Mouse (Mus musculus) forebrain, embryonic 11.5 days (tissue): Measurements from ENCODE around the gene Dcaf8. TPM values are rescaled to one million over a fixed set of nuclear protein-coding genes. Genes with fewer than 3 reads are reported as not detected.
"Not testable (repeated sequence)": the region's sequence is repeated elsewhere in the genome, so short reads cannot be mapped to it uniquely, and the experiment has no call there.

Experiments used
- ATAC-seq: fragments of 200-750 bp; cut with Nextera tagmentation; replicated peaks from 2 replicates; pipeline ENCODE4 v1.8.0; 2017; ENCODE audit warnings: moderate TSS enrichment; ENCODE audit not compliant: low FRiP score
- DNase-seq: peaks from one replicate; pipeline ENCODE4 v3.0.0-alpha.2; 2017; ENCODE audit warnings: low spot score
- H3K27ac ChIP-seq: fragments of 300-500 bp; sonication (generic); 2 replicates; pipeline ENCODE4 v1.5.1; 2014; ENCODE audit warnings: low read depth, low read length
- H3K27me3 ChIP-seq: fragments of 300-500 bp; sonication (generic); 2 replicates; pipeline ENCODE4 v1.6.1; 2014; ENCODE audit warnings: mild to moderate bottlenecking, low read length, mixed read lengths; ENCODE audit not compliant: control insufficient read depth, insufficient read depth
- H3K36me3 ChIP-seq: fragments of 300-500 bp; sonication (generic); 2 replicates; pipeline ENCODE4 v1.6.1; 2014; ENCODE audit warnings: mild to moderate bottlenecking, low read length, moderate library complexity, mixed read lengths; ENCODE audit not compliant: control insufficient read depth, insufficient read depth
- H3K4me1 ChIP-seq: fragments of 300-500 bp; sonication (generic); replicated peaks from 2 replicates; pipeline ENCODE4 v1.6.1; 2014; ENCODE audit warnings: low read length, mixed read lengths; ENCODE audit not compliant: control insufficient read depth, insufficient read depth
- H3K4me2 ChIP-seq: fragments of 300-500 bp; sonication (generic); 2 replicates; pipeline ENCODE4 v1.6.1; 2014; ENCODE audit warnings: low read depth, mild to moderate bottlenecking, low read length, moderate library complexity, mixed read lengths; ENCODE audit not compliant: severe bottlenecking
- H3K4me3 ChIP-seq: fragments of 300-500 bp; sonication (generic); 2 replicates; pipeline ENCODE4 v1.5.1; 2014; ENCODE audit warnings: low read depth, low read length
- H3K9ac ChIP-seq: fragments of 300-500 bp; sonication (generic); 2 replicates; pipeline ENCODE4 v1.6.1; 2014; ENCODE audit warnings: low read length
- H3K9me3 ChIP-seq: fragments of 300-500 bp; sonication (generic); 2 replicates; pipeline ENCODE4 v1.6.1; 2016; ENCODE audit warnings: low read length, mixed read lengths; ENCODE audit not compliant: control insufficient read depth
- WGBS: fragments of 180-500 bp; shearing (Covaris S2); extraction: QIAGEN DNeasy Blood & Tissue Kit; methylation state at CpG from one replicate; pipeline ENCODE4 v1.1.7; 2014; 5-methylcytosine and 5-hydroxymethylcytosine counted together
- polyA plus RNA-seq: library from polyadenylated mRNA; unstranded; fragments of >200 nt; fragmentation: Nextera tagmentation; extraction: Ambion mirVana; gene quantifications from 2 replicates; pipeline ENCODE4 v1.2.1, GENCODE M21; 2014

The Dcaf8 gene
- polyA plus RNA-seq, 1 experiment from 2014 or later, result 116 TPM

DNA sequence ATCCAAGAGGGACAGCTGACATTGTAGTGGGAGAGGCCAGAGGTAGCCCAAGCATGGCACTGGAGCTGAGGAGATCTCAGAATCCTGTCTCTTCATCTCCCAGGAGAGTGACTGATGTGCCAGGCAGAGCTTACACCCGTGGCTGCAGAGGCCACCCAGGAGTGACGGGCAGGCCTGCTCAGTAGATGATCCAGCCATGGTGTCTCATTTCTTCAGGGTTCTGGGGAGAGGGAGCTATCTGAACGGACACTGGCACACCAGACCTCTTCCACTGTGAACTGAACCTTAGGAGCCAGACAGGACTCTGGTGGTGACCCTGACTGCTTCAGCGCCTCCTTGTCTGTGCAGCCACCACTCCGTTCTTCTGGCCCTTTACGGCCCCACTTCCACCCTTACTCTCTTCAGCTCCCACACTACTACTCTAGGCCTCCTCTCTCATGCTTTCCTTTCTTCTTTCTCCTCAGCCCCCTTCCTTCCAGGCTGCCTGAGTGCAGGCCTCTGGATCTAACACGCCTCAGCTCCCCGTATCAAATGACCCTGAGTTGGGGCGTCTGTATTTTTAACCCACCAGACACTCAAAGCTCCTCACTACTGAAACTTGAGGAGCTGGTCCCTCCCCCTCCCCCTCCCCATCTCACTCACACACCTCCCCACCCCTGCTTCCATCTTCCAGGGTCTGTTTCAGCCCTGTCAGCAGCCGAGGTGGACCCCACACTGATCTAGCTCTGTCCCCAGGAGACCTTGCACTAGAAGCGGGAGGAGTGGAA lies 73.6 kb downstream of the Dcaf8 start:
- no peak overlapping the region for H3K4me2 ChIP-seq
- no peaks in the 10 kb centered on the region for H3K36me3 ChIP-seq
- H3K9me3 ChIP-seq, result no peaks in the 10 kb centered on the region
- ATAC-seq (no peak), DNase-seq (no peak)
- H3K4me3 ChIP-seq, result no peak overlapping the region
- peaks cover 16% of the 10 kb centered on the region; the same call in 1 of the 2 replicates for H3K4me1 ChIP-seq
- WGBS, result 46% methylated on average over 11 of the region's 11 CpGs
- H3K27ac ChIP-seq, result no peak overlapping the region
- peak overlapping the region; percentile 17; the same call in 1 of the 2 replicates for H3K9ac ChIP-seq
- H3K27me3 ChIP-seq, result no peaks in the 10 kb centered on the region

DNA sequence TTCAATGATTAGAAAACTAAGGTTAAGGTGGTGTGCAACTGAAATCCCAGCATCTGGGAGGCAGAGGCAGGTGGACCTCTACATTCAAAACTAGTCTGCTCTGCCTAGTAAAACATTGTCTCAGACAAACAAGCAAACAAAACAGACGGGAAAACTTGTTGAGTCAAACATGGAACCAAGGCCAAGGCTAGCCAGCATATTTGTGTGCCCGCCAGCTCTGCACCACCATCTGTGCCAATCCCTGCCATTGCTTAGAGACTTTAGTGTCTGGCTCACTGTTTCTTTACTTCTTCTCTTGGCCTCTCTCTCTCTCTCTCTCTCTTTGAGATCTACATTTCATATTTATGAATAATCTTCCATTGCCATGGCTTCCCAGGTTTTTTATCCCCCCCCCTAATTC lies 80.3 kb downstream of the Dcaf8 start:
- no peak overlapping the region for H3K4me3 ChIP-seq
- 91% methylated on average over 2 of the region's 2 CpGs for WGBS
- H3K4me2 ChIP-seq, result no peak overlapping the region
- ATAC-seq (no peak), DNase-seq (no peak)
- H3K27ac ChIP-seq, result no peak overlapping the region
- H3K27me3 ChIP-seq, result no peaks in the 10 kb centered on the region
- H3K9me3 ChIP-seq, result no peaks in the 10 kb centered on the region
- no peaks in the 10 kb centered on the region for H3K4me1 ChIP-seq
- no peak overlapping the region for H3K9ac ChIP-seq
- no peaks in the 10 kb centered on the region for H3K36me3 ChIP-seq

DNA sequence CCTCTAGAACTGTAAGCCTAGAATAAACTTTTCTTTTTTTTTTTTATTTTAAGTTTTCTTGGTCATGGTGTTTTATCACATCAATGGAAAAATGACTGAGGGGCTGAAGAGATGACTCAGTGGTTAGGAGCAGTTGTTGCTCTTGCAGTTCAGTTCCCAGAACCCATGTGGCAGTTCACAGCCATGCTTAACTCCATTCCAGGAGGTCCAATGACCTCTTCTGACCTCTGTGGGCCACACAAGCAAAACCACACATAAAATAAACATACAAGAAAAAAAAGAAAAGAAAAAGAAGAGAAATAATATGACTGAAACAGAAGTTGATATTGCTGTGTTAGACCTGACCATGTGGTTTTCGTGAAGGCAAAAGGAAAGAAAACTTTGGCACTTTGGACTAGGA lies 81.3 kb downstream of the Dcaf8 start:
- H3K27ac ChIP-seq, result no peak overlapping the region
- no peak overlapping the region for H3K4me3 ChIP-seq
- H3K27me3 ChIP-seq, result no peaks in the 10 kb centered on the region
- H3K4me2 ChIP-seq, result no peak overlapping the region
- H3K9ac ChIP-seq, result no peak overlapping the region
- WGBS, result 97% methylated on average over 1 of the region's 1 CpGs
- ATAC-seq (no peak), DNase-seq (no peak)
- no peaks in the 10 kb centered on the region for H3K9me3 ChIP-seq
- H3K4me1 ChIP-seq, result no peaks in the 10 kb centered on the region
- H3K36me3 ChIP-seq, result no peaks in the 10 kb centered on the region

DNA sequence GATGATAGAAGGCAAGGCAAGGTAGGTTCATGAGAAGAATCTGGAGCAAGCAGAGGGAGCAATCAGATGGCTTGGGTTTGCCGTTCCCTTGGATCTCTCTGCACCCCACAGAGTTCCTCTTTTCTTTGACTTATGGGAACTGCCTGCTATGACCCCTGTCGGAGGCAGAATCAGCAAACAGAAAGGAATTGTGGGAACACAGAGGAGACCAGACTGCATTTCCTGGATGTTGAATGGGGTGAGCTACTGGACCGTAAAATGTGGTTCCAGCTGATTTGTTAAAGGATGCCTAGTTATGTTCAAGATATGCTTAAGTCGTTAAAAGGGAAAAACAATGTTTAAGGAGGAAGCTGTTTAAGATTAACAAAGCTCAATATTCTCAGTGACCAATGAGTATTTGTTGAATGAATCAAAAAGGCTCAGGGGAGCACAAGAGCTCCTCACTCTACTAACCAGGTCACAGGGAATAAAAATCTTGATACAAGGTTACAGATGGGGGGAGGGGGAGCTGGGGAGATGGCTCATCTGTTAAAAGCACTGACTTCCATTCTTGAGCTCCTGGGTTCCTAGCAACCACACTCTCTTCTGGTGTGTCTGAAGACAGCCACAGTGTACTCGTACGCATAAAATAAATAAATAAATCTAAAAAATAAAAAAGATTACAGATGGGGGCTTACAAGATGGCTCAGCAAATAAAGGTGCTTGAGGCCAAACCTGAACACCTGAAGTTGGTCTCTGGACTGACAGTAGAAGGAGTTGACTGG lies 93.2 kb downstream of the Dcaf8 start:
- Histone ChIP-seq H3K4me1 (peaks cover 10% of the 10 kb centered on the region), H3K9me3 (no peaks in the 10 kb centered on the region), H3K4me3 (no peak overlapping the region), H3K36me3 (no peaks in the 10 kb centered on the region), H3K27ac (peak overlapping the region; percentile 14; the same call in 1 of the 2 replicates), H3K9ac (no peak overlapping the region), H3K27me3 (no peaks in the 10 kb centered on the region), H3K4me2 (no peak overlapping the region)
- ATAC-seq, result no peak
- WGBS, result 31% methylated on average over 6 of the region's 6 CpGs
- DNase-seq, result no peak

- peak overlapping the region; percentile 55 for H3K27ac ChIP-seq
- H3K27me3 ChIP-seq, result no peaks in the 10 kb centered on the region
Measured at GRCm38 (mm10) chr1:172242401-172242800, 94.5 kb downstream of the Dcaf8 start.

DNA sequence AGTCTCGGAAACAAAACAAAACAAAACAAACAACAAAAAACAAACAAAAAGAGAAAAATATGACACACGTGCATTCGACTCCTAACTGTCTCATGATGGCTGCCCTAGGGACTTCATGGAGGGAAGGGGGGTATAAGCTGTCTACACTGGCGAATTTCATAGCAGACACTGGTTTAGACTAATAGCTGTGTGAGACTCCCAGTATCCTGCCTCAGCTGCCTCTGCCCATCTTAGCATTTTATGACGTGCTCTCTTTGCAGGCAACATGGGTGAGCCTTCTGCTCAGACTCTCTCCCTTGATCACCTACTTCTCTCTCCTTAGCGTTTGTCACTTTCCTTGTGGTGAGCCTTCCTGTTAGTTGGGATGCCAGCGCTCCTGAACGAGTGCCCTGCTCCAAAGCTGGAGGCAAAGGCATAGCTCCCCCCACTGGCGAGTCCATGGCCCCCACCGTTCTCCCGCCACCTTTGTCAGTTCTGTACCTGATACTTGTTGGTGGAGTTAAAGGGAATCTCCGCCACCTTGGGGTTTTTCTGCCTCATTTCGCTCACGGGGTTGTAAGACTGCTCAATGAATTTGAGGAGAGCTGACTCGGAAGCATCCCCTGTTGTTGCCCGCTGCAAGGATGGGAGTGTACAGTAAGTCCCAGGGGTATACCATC lies 95.8 kb downstream of the Dcaf8 start:
- no peak overlapping the region for H3K9ac ChIP-seq
- H3K27ac ChIP-seq, result no peak overlapping the region
- peaks cover 10% of the 10 kb centered on the region for H3K4me1 ChIP-seq
- ATAC-seq (no peak), DNase-seq (peak; percentile 57)
- no peak overlapping the region for H3K4me3 ChIP-seq
- H3K36me3 ChIP-seq, result no peaks in the 10 kb centered on the region
- no peaks in the 10 kb centered on the region for H3K27me3 ChIP-seq
- no peaks in the 10 kb centered on the region for H3K9me3 ChIP-seq
- WGBS, result 30% methylated on average over 16 of the region's 16 CpGs
- H3K4me2 ChIP-seq, result no peak overlapping the region

More at GRCm38 (mm10) chr1:172242401-172242800, 94.5 kb downstream of the Dcaf8 start:
- DNase-seq, result no peak
- H3K9ac ChIP-seq, result no peak overlapping the region
- no peaks in the 10 kb centered on the region for H3K36me3 ChIP-seq
- no peak overlapping the region for H3K4me3 ChIP-seq
- ATAC-seq, result peak; percentile 88
- no peaks in the 10 kb centered on the region for H3K9me3 ChIP-seq
- H3K4me2 ChIP-seq, result no peak overlapping the region
- peaks cover 10% of the 10 kb centered on the region for H3K4me1 ChIP-seq
- WGBS, result 29% methylated on average over 2 of the region's 2 CpGs

DNA sequence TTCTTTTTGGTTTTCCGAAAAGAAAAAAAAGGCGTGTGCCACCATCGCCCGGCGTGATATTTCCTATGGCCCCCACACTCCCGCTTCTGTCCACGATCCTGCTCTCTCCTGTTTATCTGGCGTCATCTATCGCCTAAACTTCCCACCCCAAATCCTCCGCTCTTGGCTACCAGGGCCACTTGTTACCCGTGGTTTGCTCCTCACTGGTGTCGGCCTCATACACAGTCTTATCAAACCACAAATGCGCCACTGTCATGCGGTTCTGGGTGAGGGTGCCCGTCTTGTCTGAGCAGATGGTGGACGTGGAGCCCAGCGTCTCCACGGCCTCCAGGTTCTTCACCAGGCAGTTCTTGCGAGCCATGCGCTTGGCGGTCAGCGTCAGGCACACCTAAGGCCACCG lies 96.8 kb downstream of the Dcaf8 start:
- ATAC-seq, H3K27me3 ChIP-seq, H3K36me3 ChIP-seq, H3K9me3 ChIP-seq, H3K9ac ChIP-seq, DNase-seq, H3K27ac ChIP-seq, H3K4me3 ChIP-seq: not testable (repeated sequence)
- Histone ChIP-seq H3K4me2 (0 out of 2 replicates have a peak overlapping the region, but pooled peaks have one; percentile 2), H3K4me1 (peaks cover 10% of the 10 kb centered on the region)
- 44% methylated on average over 23 of the region's 23 CpGs for WGBS
